Mouse (Mus musculus) thymus, adult 2 months (tissue): ENCODE measurements around the gene Kcnj4.

Experiments used
- CTCF ChIP-seq: fragments of 200-500 bp; IDR thresholded peaks from 2 replicates; pipeline ENCODE4 v1.5.1; 2012; ENCODE audit warnings: mild to moderate bottlenecking, control low read depth, low read length, moderate library complexity, borderline replicate concordance; ENCODE audit not compliant: control insufficient read depth, poor library complexity, insufficient read depth; ENCODE audit errors: extremely low read depth
- POLR2A ChIP-seq: fragments of 200-500 bp; IDR thresholded peaks from 2 replicates; pipeline ENCODE4 v1.6.1; 2012; ENCODE audit warnings: mild to moderate bottlenecking, low read length, control low read depth, moderate library complexity; ENCODE audit not compliant: control insufficient read depth, poor library complexity, insufficient read depth; ENCODE audit errors: extremely low read depth

GRCm38 (mm10) chr15:79473042-79473441, 32.0 kb downstream of the Kcnj4 start:
- no peak for TF ChIP-seq CTCF
- TF ChIP-seq POLR2A, result no peak
